In the genomic region with DNA sequence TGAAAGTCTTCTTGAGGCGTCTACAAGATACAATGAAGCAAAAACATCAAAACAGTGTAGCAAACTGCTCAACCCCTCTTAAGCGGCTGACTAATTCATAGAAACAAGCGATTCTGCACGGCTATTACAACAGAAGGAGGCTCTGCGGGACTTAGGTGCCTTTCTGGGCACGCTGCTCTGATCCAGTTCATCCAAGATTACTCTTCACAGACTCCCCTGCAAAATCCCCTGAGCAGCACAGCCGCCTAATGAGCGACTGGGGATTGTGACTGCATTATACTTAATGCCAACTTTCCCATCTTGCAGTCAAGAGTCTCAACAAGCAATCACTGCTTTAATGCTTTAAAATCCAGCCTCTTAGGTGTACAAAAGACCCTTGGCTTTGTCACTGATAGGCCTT, we compare ENCODE assay signal across 17 mouse cellular contexts. TPM values are rescaled to one million over a fixed set of nuclear protein-coding genes. Genes with fewer than 3 reads are reported as not detected.
DNase-seq lines count a peak whose midpoint lies in the region; ATAC-seq and TF ChIP-seq lines count a peak whose summit lies in the region.
"Had no signal": no experiment of that assay in that cellular context is flagged by ENCODE, and none has a peak within 500 bp of the region (broad histone marks: within the 10 kb centered on the region; RNA-seq: fewer than 3 reads in every experiment).

No protein-coding gene starts in this region.

- WGBS in hindbrain, embryonic 15.5 days, result 29% methylated on average over 8 of the region's 8 CpGs
- WGBS in hindbrain, embryonic 11.5 days, result 54% methylated on average over 8 of the region's 8 CpGs
- 31% methylated on average over 8 of the region's 8 CpGs for WGBS in embryonic facial prominence, embryonic 15.5 days
- WGBS in neural tube, embryonic 15.5 days, result 39% methylated on average over 8 of the region's 8 CpGs
- WGBS in intestine, postnatal 0 days, result 84% methylated on average over 8 of the region's 8 CpGs

- no peak for ATAC-seq in hindbrain, embryonic 15.5 days (ENCODE audit: low FRiP score, low read depth)
- ATAC-seq in hindbrain, embryonic 11.5 days (ENCODE audit: low FRiP score), result no peak
- no peak for ATAC-seq in embryonic facial prominence, embryonic 15.5 days (ENCODE audit: insufficient number of reproducible peaks, low FRiP score, low TSS enrichment, low read depth)
- ATAC-seq in neural tube, embryonic 15.5 days (ENCODE audit: low FRiP score), result no peak
- ATAC-seq in intestine, postnatal 0 days, result no peak

- peaks cover 54% of the 10 kb centered on the region for H3K4me1 ChIP-seq in hindbrain, embryonic 15.5 days (replicated peaks)
- H3K4me1 ChIP-seq in hindbrain, embryonic 11.5 days (replicated peaks; ENCODE audit: control insufficient read depth, insufficient read depth, low read length), result no peaks in the 10 kb centered on the region
- H3K4me1 ChIP-seq in embryonic facial prominence, embryonic 15.5 days, result peaks cover 25% of the 10 kb centered on the region
- H3K4me1 ChIP-seq in neural tube, embryonic 15.5 days, result peaks cover 53% of the 10 kb centered on the region
- H3K4me1 ChIP-seq in intestine, postnatal 0 days (replicated peaks; ENCODE audit: control insufficient read depth, insufficient read depth, low read length), result 0 out of 2 replicates have a peak, but pooled peaks cover 4% of the 10 kb centered on the region

- peak overlapping the region; percentile 23 for H3K27ac ChIP-seq in hindbrain, embryonic 15.5 days (replicated peaks)
- no peak overlapping the region for H3K27ac ChIP-seq in hindbrain, embryonic 11.5 days (ENCODE audit: low read depth, low read length)
- peak overlapping the region; percentile 35; the same call in 1 of the 2 replicates for H3K27ac ChIP-seq in embryonic facial prominence, embryonic 15.5 days (replicated peaks)
- 0 out of 2 replicates have a peak overlapping the region, but pooled peaks have one; percentile 48 for H3K27ac ChIP-seq in neural tube, embryonic 15.5 days (replicated peaks)
- H3K27ac ChIP-seq in intestine, postnatal 0 days (ENCODE audit: low read depth, low read length), result no peak overlapping the region

- H3K36me3 ChIP-seq in hindbrain, embryonic 15.5 days, result no peaks in the 10 kb centered on the region
- H3K36me3 ChIP-seq in hindbrain, embryonic 11.5 days (ENCODE audit: control insufficient read depth, insufficient read depth, low read length), result no peaks in the 10 kb centered on the region
- no peaks in the 10 kb centered on the region for H3K36me3 ChIP-seq in embryonic facial prominence, embryonic 15.5 days
- H3K36me3 ChIP-seq in neural tube, embryonic 15.5 days, result no peaks in the 10 kb centered on the region
- H3K36me3 ChIP-seq in intestine, postnatal 0 days (ENCODE audit: control insufficient read depth, insufficient read depth), result no peaks in the 10 kb centered on the region

- TF ChIP-seq CTCF in intestine, postnatal 0 days (IDR thresholded peaks at IDR 0.05; ENCODE audit: low read depth), result no peak

- no peaks in the 10 kb centered on the region for H3K27me3 ChIP-seq in hindbrain, embryonic 15.5 days
- no peaks in the 10 kb centered on the region for H3K27me3 ChIP-seq in hindbrain, embryonic 11.5 days (ENCODE audit: control insufficient read depth, insufficient read depth, low read length)
- H3K27me3 ChIP-seq in embryonic facial prominence, embryonic 15.5 days, result no peaks in the 10 kb centered on the region
- H3K27me3 ChIP-seq in neural tube, embryonic 15.5 days (replicated peaks), result no peaks in the 10 kb centered on the region
- H3K27me3 ChIP-seq in intestine, postnatal 0 days (replicated peaks; ENCODE audit: control insufficient read depth, insufficient read depth, low read length), result no peaks in the 10 kb centered on the region

- no peaks in the 10 kb centered on the region for H3K9me3 ChIP-seq in hindbrain, embryonic 15.5 days
- H3K9me3 ChIP-seq in hindbrain, embryonic 11.5 days (ENCODE audit: control insufficient read depth, low read length), result no peaks in the 10 kb centered on the region
- no peaks in the 10 kb centered on the region for H3K9me3 ChIP-seq in embryonic facial prominence, embryonic 15.5 days (replicated peaks)
- no peaks in the 10 kb centered on the region for H3K9me3 ChIP-seq in neural tube, embryonic 15.5 days (replicated peaks)
- no peaks in the 10 kb centered on the region for H3K9me3 ChIP-seq in intestine, postnatal 0 days (ENCODE audit: control insufficient read depth)
- H3K9me3 ChIP-seq: G1E had no signal

- H3K9ac ChIP-seq in hindbrain, embryonic 15.5 days, result no peak overlapping the region
- no peak overlapping the region for H3K9ac ChIP-seq in hindbrain, embryonic 11.5 days (ENCODE audit: low read depth, low read length)
- H3K9ac ChIP-seq in embryonic facial prominence, embryonic 15.5 days, result no peak overlapping the region
- no peak overlapping the region for H3K9ac ChIP-seq in neural tube, embryonic 15.5 days (replicated peaks)
- H3K9ac ChIP-seq in intestine, postnatal 0 days (ENCODE audit: low read depth, low read length), result no peak overlapping the region

- no peak overlapping the region for H3K4me3 ChIP-seq in hindbrain, embryonic 15.5 days
- no peak overlapping the region for H3K4me3 ChIP-seq in hindbrain, embryonic 11.5 days (ENCODE audit: low read depth, low read length)
- H3K4me3 ChIP-seq in embryonic facial prominence, embryonic 15.5 days (replicated peaks), result no peak overlapping the region
- H3K4me3 ChIP-seq in neural tube, embryonic 15.5 days (replicated peaks), result no peak overlapping the region
- no peak overlapping the region for H3K4me3 ChIP-seq in intestine, postnatal 0 days (ENCODE audit: low read depth, low read length)

- H3K4me2 ChIP-seq in hindbrain, embryonic 15.5 days, result no peak overlapping the region
- H3K4me2 ChIP-seq in hindbrain, embryonic 11.5 days (replicated peaks; ENCODE audit: low read depth, low read length), result no peak overlapping the region
- H3K4me2 ChIP-seq in embryonic facial prominence, embryonic 15.5 days (replicated peaks), result no peak overlapping the region
- H3K4me2 ChIP-seq in neural tube, embryonic 15.5 days, result no peak overlapping the region
- no peak overlapping the region for H3K4me2 ChIP-seq in intestine, postnatal 0 days (replicated peaks; ENCODE audit: low read depth)
- H3K4me2 ChIP-seq: heart, embryonic 11.5 days had no signal

- no peak for DNase-seq in hindbrain, embryonic 11.5 days (ENCODE audit: low spot score)
- DNase-seq in cerebellum, adult 18-20 months, result peak; percentile 66 to 78
- DNase-seq in heart, adult 9 months (ENCODE audit: low spot score in 2 of 2), result no peak
- DNase-seq: adrenal gland, postnatal 14 days; gastrocnemius, postnatal 14 days; heart, postnatal 36 days; kidney, adult 2 months; kidney, postnatal 4 days; layer of hippocampus, postnatal 36 days; lung, adult 2 months; spleen, adult 18-20 months had no signal

RNA-seq across cellular contexts. Expression of gene Zbtb40, which starts 10.5 kb away (rescaled TPM):
- 3.9 and 4.1 TPM in 2 replicates for polyA plus RNA-seq in hindbrain, embryonic 15.5 days (2015; fragmentation: Nextera tagmentation; extraction: Ambion mirVana)
- polyA plus RNA-seq in hindbrain, embryonic 11.5 days (2014; fragmentation: Nextera tagmentation; extraction: Ambion mirVana), result 3.5 and 4.1 TPM in 2 replicates
- 4.5 and 4.6 TPM in 2 replicates for polyA plus RNA-seq in embryonic facial prominence, embryonic 15.5 days (2015; fragmentation: Nextera tagmentation; extraction: Ambion mirVana)
- polyA plus RNA-seq in neural tube, embryonic 15.5 days (2015; fragmentation: Nextera tagmentation; extraction: Ambion mirVana), result 3.6 and 4.6 TPM in 2 replicates
- 0.85 and 1.4 TPM in 2 replicates for polyA plus RNA-seq in intestine, postnatal 0 days (2015; fragmentation: Nextera tagmentation; extraction: Ambion mirVana)

Comparison
In these comparisons a context has a peak if more than half of its experiments do, and no peak if none do; other contexts are left out.
1. H3K27ac ChIP-seq: peak in hindbrain, embryonic 15.5 days (single experiment), embryonic facial prominence, embryonic 15.5 days (single experiment) and neural tube, embryonic 15.5 days (single experiment); none in hindbrain, embryonic 11.5 days (single experiment) and intestine, postnatal 0 days (single experiment).
2. DNase-seq: peak in cerebellum, adult 18-20 months (2 of 2); none in hindbrain, embryonic 11.5 days (single experiment) and heart, adult 9 months (0 of 2).